Mouse (Mus musculus): ENCODE results near the gene Prss1. TPM values are rescaled to one million over a fixed set of nuclear protein-coding genes. Genes with fewer than 3 reads are reported as not detected.
"Not testable (repeated sequence)": the region's sequence is repeated elsewhere in the genome, so short reads cannot be mapped to it uniquely, and the experiment has no call there.

The Prss1 gene
- total RNA-seq (2021) (not detected), polyA plus RNA-seq (2012; rRNA removed) (not detected in 2 replicates)
- long read RNA-seq, result 0 reads

DNA sequence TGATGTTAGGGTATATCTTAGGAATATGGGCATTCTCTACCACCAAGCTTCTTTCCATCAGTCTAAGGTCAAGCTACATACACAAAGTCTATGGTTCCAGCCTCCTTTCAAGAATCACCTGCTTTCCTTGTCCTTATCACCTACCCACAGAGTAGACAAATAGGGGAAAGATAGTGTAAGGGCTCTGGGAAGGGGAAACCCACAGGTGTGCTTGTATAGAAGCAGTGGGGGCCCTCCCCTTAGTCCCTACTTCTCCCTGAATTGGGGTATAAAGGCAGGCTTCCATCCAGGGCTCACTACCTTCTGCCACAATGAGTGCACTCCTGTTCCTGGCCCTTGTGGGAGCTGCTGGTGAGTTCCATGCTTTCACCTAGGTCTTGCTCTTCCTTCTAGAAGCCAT is at the start of gene Prss1:
TSS of gene Prss1 (plus strand) at position 301 of the 400 bp plus-strand sequence.
- not testable (repeated sequence) for DNase-seq

DNA sequence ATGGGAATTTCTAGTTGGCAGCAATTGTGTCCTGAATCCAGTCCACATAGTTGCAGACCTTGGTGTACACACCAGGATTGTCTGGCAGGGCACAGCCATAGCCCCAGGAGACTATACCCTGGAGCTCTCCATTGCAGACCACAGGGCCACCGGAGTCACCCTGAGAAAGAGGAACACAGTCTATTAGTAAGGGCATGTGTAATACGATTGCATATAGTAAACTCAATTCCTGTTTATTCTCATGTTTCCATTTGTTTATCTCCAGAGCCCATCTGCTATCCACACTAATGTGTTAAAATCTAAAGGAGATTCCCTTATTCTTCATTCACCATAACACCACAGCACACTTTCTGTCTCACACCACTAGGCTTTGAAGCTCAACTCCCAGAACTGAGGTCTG is 16.5 kb upstream of the Prss1 start:
- DNase-seq, result not testable (repeated sequence)

GRCm38 (mm10) chr6:41446045-41446444 is 12.7 kb upstream of the Prss1 start, which contains the start of gene Gm10334:
Gm10334 (minus strand) TSS chr6:41446145.
- DNase-seq, result not testable (repeated sequence)

GRCm38 (mm10) chr6:41499374-41499773 is 40.6 kb downstream of the Prss1 start:
- DNase-seq, result no peak

GRCm38 (mm10) chr6:41504915-41505314 is 46.2 kb downstream of the Prss1 start:
- no peak for DNase-seq

DNA sequence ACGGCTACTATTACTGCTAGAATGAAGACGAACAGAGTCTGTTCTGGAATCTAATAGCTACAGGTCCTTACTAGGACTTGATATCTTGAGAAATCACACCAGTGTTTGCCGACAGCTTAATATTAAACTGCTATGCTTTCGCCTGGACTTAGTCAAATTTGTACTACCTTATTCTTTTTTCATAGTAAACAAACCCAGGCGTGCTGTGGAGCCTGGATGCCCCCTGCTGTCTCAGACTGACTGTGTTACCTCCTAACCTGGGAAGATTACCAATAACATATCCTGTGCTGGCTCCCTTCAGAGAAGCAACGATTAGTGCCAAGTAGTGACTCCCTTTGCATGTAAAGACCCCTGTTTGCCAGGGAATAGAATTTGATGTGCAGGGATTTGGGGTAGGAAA is 46.6 kb downstream of the Prss1 start:
- DNase-seq, result no peak

Other genes with a start within 250 kb of the Prss1 start
- not detected for gene Try4, start 156.7 kb upstream of the Prss1 start, total RNA-seq (2021)
- gene Try4, start 156.7 kb upstream of the Prss1 start, polyA plus RNA-seq (2012; rRNA removed), result 0.15 TPM in 1 of 2 replicates, not detected in the other
- not detected for gene Try5, start 142.1 kb upstream of the Prss1 start, total RNA-seq (2021)
- not detected in 2 replicates for gene Try5, start 142.1 kb upstream of the Prss1 start, polyA plus RNA-seq (2012; rRNA removed)
- not detected for gene Try10, start 104.8 kb upstream of the Prss1 start, total RNA-seq (2021)
- gene Try10, start 104.8 kb upstream of the Prss1 start, polyA plus RNA-seq (2012; rRNA removed), result not detected in 2 replicates
- gene Prss3, start 81.3 kb upstream of the Prss1 start, total RNA-seq (2021), result not detected
- gene Prss3, start 81.3 kb upstream of the Prss1 start, polyA plus RNA-seq (2012; rRNA removed), result not detected in 2 replicates
- gene Gm5771, start 66.6 kb upstream of the Prss1 start, total RNA-seq (2021), result not detected
- gene Gm5771, start 66.6 kb upstream of the Prss1 start, polyA plus RNA-seq (2012; rRNA removed), result not detected in 2 replicates
- gene Gm10334, start 12.8 kb upstream of the Prss1 start, total RNA-seq (2021), result not detected
- not detected in 2 replicates for gene Gm10334, start 12.8 kb upstream of the Prss1 start, polyA plus RNA-seq (2012; rRNA removed)
- gene Prss2, start 62.9 kb downstream of the Prss1 start, total RNA-seq (2021), result under 1 TPM in 1 of 2 experiments, not detected in 1; 0.48 TPM
- gene Prss2, start 62.9 kb downstream of the Prss1 start, polyA plus RNA-seq (2012; rRNA removed), result 0.35 TPM in 1 of 2 replicates, not detected in the other
- gene Ephb6, start 146.6 kb downstream of the Prss1 start, total RNA-seq (2021), result 10 to 100 TPM in 1 of 2 experiments, 1 to 10 TPM in 1; 7.6 to 12.1 TPM
- 21.1 and 26.7 TPM in 2 replicates for gene Ephb6, start 146.6 kb downstream of the Prss1 start, polyA plus RNA-seq (2012; rRNA removed)
- not detected for gene Trpv6, start 177.5 kb downstream of the Prss1 start, total RNA-seq (2021)
- not detected in 2 replicates for gene Trpv6, start 177.5 kb downstream of the Prss1 start, polyA plus RNA-seq (2012; rRNA removed)
- gene Trpv5, start 221.8 kb downstream of the Prss1 start, total RNA-seq (2021), result not detected
- not detected in 2 replicates for gene Trpv5, start 221.8 kb downstream of the Prss1 start, polyA plus RNA-seq (2012; rRNA removed)
- gene Llcfc1, start 225.5 kb downstream of the Prss1 start, total RNA-seq (2021), result not detected
- gene Llcfc1, start 225.5 kb downstream of the Prss1 start, polyA plus RNA-seq (2012; rRNA removed), result not detected in 2 replicates
- under 1 TPM in 1 of 2 experiments, not detected in 1; 0.32 TPM for gene Kel, start 245.4 kb downstream of the Prss1 start, total RNA-seq (2021)
- not detected in 2 replicates for gene Kel, start 245.4 kb downstream of the Prss1 start, polyA plus RNA-seq (2012; rRNA removed)